Mouse (Mus musculus): ENCODE measurements around the gene Pum3. TPM values are rescaled to one million over a fixed set of nuclear protein-coding genes. Genes with fewer than 3 reads are reported as not detected.

The Pum3 gene
- 14.3 TPM in 2 replicates for total RNA-seq (2014; rRNA removed)
- polyA plus RNA-seq (2012; rRNA removed): 12.3 and 13.2 TPM in 2 replicates

- H3K9ac ChIP-seq (ENCODE audit: low read depth, low read length): peak within 1 kb of the TSS; percentile 72
- no peaks in the 10 kb centered on the region for H3K27me3 ChIP-seq (ENCODE audit: control insufficient read depth, insufficient read depth, low read length)
- TF ChIP-seq CTCF (IDR thresholded peaks at IDR 0.05; ENCODE audit: low read depth, low read length) (no peak), POLR2A (IDR thresholded peaks at IDR 0.05; ENCODE audit: extremely low read depth, insufficient read depth, low read length) (peak; percentile 90; the same call in 1 of the 2 replicates)
- peak; percentile 99 for DNase-seq (ENCODE audit: extremely low read depth, low read depth, low spot score)
- peaks cover 11% of the 10 kb centered on the region for H3K36me3 ChIP-seq (ENCODE audit: control insufficient read depth, insufficient read depth, low read length)
- peaks cover 6% of the 10 kb centered on the region for H3K4me1 ChIP-seq (ENCODE audit: control insufficient read depth, insufficient read depth, low read length)
- H3K4me3 ChIP-seq (ENCODE audit: insufficient read depth, low read depth, low read length): peak within 1 kb of the TSS; percentile 69
- WGBS: under 1% methylated on average over 40 of the region's 40 CpGs
- peak within 1 kb of the TSS; percentile 57 for H3K27ac ChIP-seq (replicated peaks; ENCODE audit: insufficient read depth, low read depth, low read length)
- no peaks in the 10 kb centered on the region; the same call in 1 of the 2 replicates for H3K79me2 ChIP-seq (ENCODE audit: control insufficient read depth, insufficient read depth, low read length)
Measured at GRCm38 (mm10) chr19:27429745-27430251, at the start of gene Pum3. Pum3 (minus strand) TSS chr19:27429825.

GRCm38 (mm10) chr19:27466691-27467090 is 37.1 kb upstream of the Pum3 start:
- Histone ChIP-seq H3K27me3 (ENCODE audit: control insufficient read depth, insufficient read depth, low read length) (no peaks in the 10 kb centered on the region), H3K4me1 (ENCODE audit: control insufficient read depth, insufficient read depth, low read length) (no peaks in the 10 kb centered on the region), H3K79me2 (ENCODE audit: control insufficient read depth, insufficient read depth, low read length) (no peaks in the 10 kb centered on the region), H3K9ac (ENCODE audit: low read depth, low read length) (no peak overlapping the region), H3K4me3 (ENCODE audit: insufficient read depth, low read depth, low read length) (no peak overlapping the region), H3K27ac (replicated peaks; ENCODE audit: insufficient read depth, low read depth, low read length) (no peak overlapping the region), H3K36me3 (ENCODE audit: control insufficient read depth, insufficient read depth, low read length) (no peaks in the 10 kb centered on the region)
- 86% methylated on average over 4 of the region's 4 CpGs for WGBS
- no peak for DNase-seq (ENCODE audit: extremely low read depth, low read depth, low spot score)
- TF ChIP-seq POLR2A (IDR thresholded peaks at IDR 0.05; ENCODE audit: extremely low read depth, insufficient read depth, low read length): no peak
- TF ChIP-seq CTCF (IDR thresholded peaks at IDR 0.05; ENCODE audit: low read depth, low read length): no peak

- Histone ChIP-seq H3K4me3 (ENCODE audit: insufficient read depth, low read depth, low read length) (no peak overlapping the region), H3K4me1 (ENCODE audit: control insufficient read depth, insufficient read depth, low read length) (no peaks in the 10 kb centered on the region), H3K36me3 (ENCODE audit: control insufficient read depth, insufficient read depth, low read length) (no peaks in the 10 kb centered on the region), H3K9ac (ENCODE audit: low read depth, low read length) (no peak overlapping the region), H3K27me3 (ENCODE audit: control insufficient read depth, insufficient read depth, low read length) (no peaks in the 10 kb centered on the region), H3K79me2 (ENCODE audit: control insufficient read depth, insufficient read depth, low read length) (no peaks in the 10 kb centered on the region), H3K27ac (replicated peaks; ENCODE audit: insufficient read depth, low read depth, low read length) (no peak overlapping the region)
- WGBS: 49% methylated on average over 4 of the region's 4 CpGs
- DNase-seq (ENCODE audit: extremely low read depth, low read depth, low spot score): no peak
- TF ChIP-seq CTCF (IDR thresholded peaks at IDR 0.05; ENCODE audit: low read depth, low read length) (no peak), POLR2A (IDR thresholded peaks at IDR 0.05; ENCODE audit: extremely low read depth, insufficient read depth, low read length) (no peak)
Measured at GRCm38 (mm10) chr19:27462656-27463055, 33.0 kb upstream of the Pum3 start.

GRCm38 (mm10) chr19:27450458-27450857 is 20.8 kb upstream of the Pum3 start:
- 27% methylated on average over 4 of the region's 4 CpGs for WGBS
- DNase-seq (ENCODE audit: extremely low read depth, low read depth, low spot score): peak; percentile 46
- TF ChIP-seq CTCF (IDR thresholded peaks at IDR 0.05; ENCODE audit: low read depth, low read length): peak; percentile 86
- no peak for TF ChIP-seq POLR2A (IDR thresholded peaks at IDR 0.05; ENCODE audit: extremely low read depth, insufficient read depth, low read length)
- no peaks in the 10 kb centered on the region for H3K27me3 ChIP-seq (ENCODE audit: control insufficient read depth, insufficient read depth, low read length)
- no peaks in the 10 kb centered on the region for H3K79me2 ChIP-seq (ENCODE audit: control insufficient read depth, insufficient read depth, low read length)
- no peak overlapping the region for H3K9ac ChIP-seq (ENCODE audit: low read depth, low read length)
- no peaks in the 10 kb centered on the region for H3K4me1 ChIP-seq (ENCODE audit: control insufficient read depth, insufficient read depth, low read length)
- no peak overlapping the region for H3K4me3 ChIP-seq (ENCODE audit: insufficient read depth, low read depth, low read length)
- no peak overlapping the region for H3K27ac ChIP-seq (replicated peaks; ENCODE audit: insufficient read depth, low read depth, low read length)
- H3K36me3 ChIP-seq (ENCODE audit: control insufficient read depth, insufficient read depth, low read length): no peaks in the 10 kb centered on the region

- H3K79me2 ChIP-seq (ENCODE audit: control insufficient read depth, insufficient read depth, low read length): no peaks in the 10 kb centered on the region
- no peaks in the 10 kb centered on the region for H3K4me1 ChIP-seq (ENCODE audit: control insufficient read depth, insufficient read depth, low read length)
- H3K27me3 ChIP-seq (ENCODE audit: control insufficient read depth, insufficient read depth, low read length): no peaks in the 10 kb centered on the region
- 29% methylated on average over 7 of the region's 7 CpGs for WGBS
- TF ChIP-seq CTCF (IDR thresholded peaks at IDR 0.05; ENCODE audit: low read depth, low read length): peak; percentile 37; the same call in 1 of the 2 replicates
- no peak for TF ChIP-seq POLR2A (IDR thresholded peaks at IDR 0.05; ENCODE audit: extremely low read depth, insufficient read depth, low read length)
- DNase-seq (ENCODE audit: extremely low read depth, low read depth, low spot score): no peak
- no peak overlapping the region for H3K9ac ChIP-seq (ENCODE audit: low read depth, low read length)
- H3K27ac ChIP-seq (replicated peaks; ENCODE audit: insufficient read depth, low read depth, low read length): no peak overlapping the region
- no peak overlapping the region for H3K4me3 ChIP-seq (ENCODE audit: insufficient read depth, low read depth, low read length)
- H3K36me3 ChIP-seq (ENCODE audit: control insufficient read depth, insufficient read depth, low read length): no peaks in the 10 kb centered on the region
Measured at GRCm38 (mm10) chr19:27447515-27447914, 17.9 kb upstream of the Pum3 start.

- no peak for TF ChIP-seq POLR2A (IDR thresholded peaks at IDR 0.05; ENCODE audit: extremely low read depth, insufficient read depth, low read length)
- Histone ChIP-seq H3K4me1 (ENCODE audit: control insufficient read depth, insufficient read depth, low read length) (peaks cover 3% of the 10 kb centered on the region; the same call in 1 of the 2 replicates), H3K79me2 (ENCODE audit: control insufficient read depth, insufficient read depth, low read length) (no peaks in the 10 kb centered on the region), H3K27me3 (ENCODE audit: control insufficient read depth, insufficient read depth, low read length) (no peaks in the 10 kb centered on the region), H3K9ac (ENCODE audit: low read depth, low read length) (no peak overlapping the region), H3K36me3 (ENCODE audit: control insufficient read depth, insufficient read depth, low read length) (no peaks in the 10 kb centered on the region), H3K4me3 (ENCODE audit: insufficient read depth, low read depth, low read length) (no peak overlapping the region), H3K27ac (replicated peaks; ENCODE audit: insufficient read depth, low read depth, low read length) (no peak overlapping the region)
- DNase-seq (ENCODE audit: extremely low read depth, low read depth, low spot score): no peak
- WGBS: 87% methylated on average over 5 of the region's 5 CpGs
Measured at GRCm38 (mm10) chr19:27441106-27441505, 11.5 kb upstream of the Pum3 start.

Data from liver, adult 2 months (tissue).